Mouse (Mus musculus) CD4-positive naive resting alpha-beta T cell, adult 76 days (primary cell): Measurements from ENCODE around the gene Zyg11a. TPM values are rescaled to one million over a fixed set of nuclear protein-coding genes. Genes with fewer than 3 reads are reported as not detected.

Experiments
- total RNA-seq: library from RNA; stranded (reverse); gene quantifications from one replicate; pipeline ENCODE4 v1.2.4, GENCODE M21; 2023

The Zyg11a gene
- total RNA-seq, result not detected

DNA sequence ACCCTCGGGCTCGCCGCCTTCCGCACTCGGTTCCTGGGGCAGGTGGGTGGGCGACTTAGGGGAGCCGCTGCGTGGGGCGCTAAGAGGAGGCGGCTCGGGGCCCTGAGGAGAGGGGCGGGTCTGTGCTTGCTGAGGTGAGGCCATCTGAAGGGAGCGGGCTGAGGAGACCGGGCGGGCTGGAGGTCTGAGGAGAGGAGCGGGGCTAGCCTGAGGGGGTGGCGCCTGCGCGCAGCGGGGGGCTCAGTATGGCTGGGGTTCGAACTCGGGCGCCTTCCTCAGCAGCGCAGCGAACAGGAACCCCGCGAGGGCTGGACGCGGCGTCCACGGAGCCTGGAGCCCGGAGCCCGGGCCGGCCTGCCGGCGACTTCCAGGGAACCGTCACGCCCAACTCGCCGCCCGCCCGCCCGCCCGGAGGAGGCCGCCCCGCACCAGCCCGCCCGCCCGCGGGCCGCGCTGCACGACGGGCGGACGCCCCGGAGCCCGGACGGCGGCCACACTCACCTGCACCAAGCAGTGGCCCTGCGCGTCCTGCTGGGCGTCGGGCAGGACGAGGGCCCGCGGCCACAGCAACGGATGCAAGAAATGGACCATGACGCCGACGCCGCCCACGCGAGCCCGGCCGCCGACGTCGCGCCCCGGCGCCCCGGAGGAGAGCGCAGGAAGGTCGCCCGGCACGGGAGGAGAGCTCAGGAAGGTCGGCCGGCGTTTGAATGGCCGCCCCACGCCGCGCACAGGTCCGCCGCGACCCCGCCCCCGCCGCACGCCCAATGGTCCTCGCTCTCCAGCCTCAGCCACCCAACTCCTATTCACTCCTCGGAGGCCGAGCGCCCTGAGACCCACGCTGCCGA, at the start of gene Zyg11a:
TSS of gene Zyg11a (minus strand) at position 717 of the 848 bp plus-strand sequence.

DNA sequence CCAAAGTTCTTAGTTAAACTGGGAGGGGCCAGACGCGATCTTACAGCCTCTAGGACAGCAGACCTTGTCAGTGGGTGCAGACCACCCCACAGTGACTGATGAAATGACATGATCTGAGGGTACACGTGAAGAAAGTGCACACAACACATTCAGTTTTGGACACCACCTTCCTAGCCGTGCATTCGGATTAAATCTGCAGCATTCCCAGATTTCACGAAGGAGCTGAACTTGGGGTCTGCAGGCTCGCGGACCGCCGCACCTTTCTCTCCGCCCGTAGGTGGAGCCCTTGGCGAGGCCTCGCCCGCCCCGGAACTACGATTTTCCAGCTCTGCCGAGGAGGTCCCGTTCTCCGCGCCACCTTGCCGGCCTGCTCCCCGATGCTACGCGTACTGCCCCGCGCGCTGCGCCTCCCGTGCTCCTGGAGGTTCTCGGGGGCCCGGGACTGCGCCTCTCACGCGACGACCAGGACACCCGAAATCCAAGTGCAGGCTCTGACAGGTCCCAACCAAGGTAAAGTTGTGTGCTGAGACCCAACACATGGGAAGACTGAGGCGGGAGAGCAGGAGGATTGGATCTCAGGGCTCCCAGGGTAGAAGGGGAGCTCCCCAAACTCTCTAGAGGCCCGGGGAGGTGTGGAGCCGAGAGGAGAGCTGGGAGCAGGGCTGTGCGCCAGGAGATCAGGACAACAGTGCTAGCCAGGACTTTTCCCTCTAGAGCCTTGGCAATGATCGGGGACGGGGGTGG, 52.5 kb downstream of the Zyg11a start, which contains the start of gene Echdc2:
TSS of gene Echdc2 (plus strand) at position 286 of the 744 bp plus-strand sequence.

DNA sequence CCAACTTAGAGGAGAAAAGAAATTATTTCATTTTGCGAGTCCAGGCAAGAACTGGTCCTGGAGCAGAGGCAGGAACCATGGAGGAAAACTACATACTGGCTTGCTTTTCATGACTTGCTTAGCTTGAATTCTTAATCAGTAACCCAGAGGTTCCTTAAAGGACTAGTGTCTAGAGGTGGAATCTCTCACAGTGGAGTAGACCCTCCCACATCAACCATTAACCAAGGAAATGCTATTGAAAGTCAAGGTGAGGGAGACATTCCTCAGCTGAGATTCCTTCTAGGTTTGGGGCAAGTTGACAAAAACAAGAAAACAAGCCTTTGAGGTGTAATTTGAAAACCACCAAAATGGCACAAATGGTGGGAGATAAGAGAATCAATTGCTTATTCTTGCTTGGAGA, 73.0 kb downstream of the Zyg11a start, which contains the start of gene Scp2:
TSS of gene Scp2 (minus strand) at position 119 of the 400 bp plus-strand sequence.

Other genes with a start within 250 kb of the Zyg11a start
- not detected for gene Slc1a7, start 249.7 kb downstream of the Zyg11a start, total RNA-seq
- 1.3 TPM for gene Podn, start 121.6 kb downstream of the Zyg11a start, total RNA-seq
- 113 TPM for gene Scp2, start 73.0 kb downstream of the Zyg11a start, total RNA-seq
- gene Echdc2, start 52.6 kb downstream of the Zyg11a start, total RNA-seq, result 0.88 TPM
- 41.2 TPM for gene Zyg11b, start 83.0 kb upstream of the Zyg11a start, total RNA-seq
- gene Coa7, start 110.1 kb upstream of the Zyg11a start, total RNA-seq, result 21.4 TPM
- gene Shisal2a, start 165.3 kb upstream of the Zyg11a start, total RNA-seq, result not detected
- 1.6 TPM for gene Gpx7, start 188.9 kb upstream of the Zyg11a start, total RNA-seq
- 201 TPM for gene Tut4, start 241.4 kb upstream of the Zyg11a start, total RNA-seq